Mouse (Mus musculus): ENCODE data around the gene Mboat2.
A peak's percentile ranks its signal among the peaks of the same experiment; 100 is the strongest.

Mboat2 gene

GRCm38 (mm10) chr12:24947065-24947464, 116.4 kb downstream of the Mboat2 start:
- no peak for DNase-seq (ENCODE audit: low spot score in 2 of 2)

GRCm38 (mm10) chr12:24948344-24948743, 117.7 kb downstream of the Mboat2 start:
- no peak for DNase-seq (ENCODE audit: low spot score in 2 of 2)

GRCm38 (mm10) chr12:24950376-24951046, 119.8 kb downstream of the Mboat2 start:
- no peak for DNase-seq (ENCODE audit: low spot score in 2 of 2)

- peak in 1 of 2 experiments; percentile 53 for DNase-seq (ENCODE audit: low spot score in 2 of 2)
Observed at GRCm38 (mm10) chr12:24952147-24952546, 121.5 kb downstream of the Mboat2 start.

GRCm38 (mm10) chr12:24955137-24955536, 124.5 kb downstream of the Mboat2 start:
- no peak for DNase-seq (ENCODE audit: low spot score in 2 of 2)

GRCm38 (mm10) chr12:24958526-24958925, 127.8 kb downstream of the Mboat2 start:
- no peak for DNase-seq (ENCODE audit: low spot score in 2 of 2)

- no peak for DNase-seq (ENCODE audit: low spot score in 2 of 2)
Observed at GRCm38 (mm10) chr12:24961821-24962220, 131.1 kb downstream of the Mboat2 start.

- no peak for DNase-seq (ENCODE audit: low spot score in 2 of 2)
Observed at GRCm38 (mm10) chr12:24962362-24962967, 131.8 kb downstream of the Mboat2 start.

GRCm38 (mm10) chr12:24963393-24964022, 132.8 kb downstream of the Mboat2 start:
- no peak for DNase-seq (ENCODE audit: low spot score in 2 of 2)

- peak in 1 of 2 experiments; percentile 46 for DNase-seq (ENCODE audit: low spot score in 2 of 2)
Observed at GRCm38 (mm10) chr12:24965406-24965805, 134.7 kb downstream of the Mboat2 start.

- no peak for DNase-seq (ENCODE audit: low spot score in 2 of 2)
Observed at GRCm38 (mm10) chr12:24966046-24966445, 135.4 kb downstream of the Mboat2 start.

- DNase-seq (ENCODE audit: low spot score in 2 of 2) = no peak
Observed at GRCm38 (mm10) chr12:24971490-24972200, 141.0 kb downstream of the Mboat2 start.

GRCm38 (mm10) chr12:24972371-24973350, 142.0 kb downstream of the Mboat2 start:
- DNase-seq (ENCODE audit: low spot score in 2 of 2) = no peak

- no peak for DNase-seq (ENCODE audit: low spot score in 2 of 2)
Observed at GRCm38 (mm10) chr12:24973586-24973985, 142.9 kb downstream of the Mboat2 start.

- peak; percentile 93 to 95 for DNase-seq (ENCODE audit: low spot score in 2 of 2)
Observed at GRCm38 (mm10) chr12:24974446-24975114, 143.9 kb downstream of the Mboat2 start, which contains the start of gene Kidins220. Kidins220 (plus strand) TSS chr12:24974925.

- DNase-seq (ENCODE audit: low spot score in 2 of 2) = peak; percentile 27 to 63
Observed at GRCm38 (mm10) chr12:24975115-24975733, 144.5 kb downstream of the Mboat2 start.

GRCm38 (mm10) chr12:24985226-24985625, 154.5 kb downstream of the Mboat2 start:
- no peak for DNase-seq (ENCODE audit: low spot score in 2 of 2)

GRCm38 (mm10) chr12:24995350-24995749, 164.7 kb downstream of the Mboat2 start:
- DNase-seq (ENCODE audit: low spot score in 2 of 2) = no peak

- no peak for DNase-seq (ENCODE audit: low spot score in 2 of 2)
Observed at GRCm38 (mm10) chr12:25005350-25005749, 174.7 kb downstream of the Mboat2 start.

- DNase-seq (ENCODE audit: low spot score in 2 of 2) = no peak
Observed at GRCm38 (mm10) chr12:25009957-25010356, 179.3 kb downstream of the Mboat2 start.
